Mouse (Mus musculus): Measurements from ENCODE around the gene Tmem179b.

Gene Tmem179b

GRCm38 (mm10) chr19:8774086-8774835, at the start of gene Tmem179b:
Gene Tmem179b (minus strand): TSS chr19:8774467.
- peak; percentile 97 for DNase-seq (ENCODE audit: low spot score)

GRCm38 (mm10) chr19:8822696-8823095, 48.4 kb upstream of the Tmem179b start:
- no peak for DNase-seq (ENCODE audit: low spot score)

- DNase-seq (ENCODE audit: low spot score) = no peak
These were observed 46.9 kb upstream of the Tmem179b start for GRCm38 (mm10) chr19:8821146-8821545.

- no peak for DNase-seq (ENCODE audit: low spot score)
These were observed 46.2 kb upstream of the Tmem179b start for GRCm38 (mm10) chr19:8820424-8820956.

- peak; percentile 99 for DNase-seq (ENCODE audit: low spot score)
These were observed 45.5 kb upstream of the Tmem179b start, which contains the start of gene Hnrnpul2 for GRCm38 (mm10) chr19:8819596-8820423. Gene Hnrnpul2 (plus strand): TSS chr19:8820010.

GRCm38 (mm10) chr19:8818801-8819595, 44.7 kb upstream of the Tmem179b start, which contains the start of gene Ttc9c:
Gene Ttc9c (minus strand): TSS chr19:8819333.
- peak; percentile 97 for DNase-seq (ENCODE audit: low spot score)

GRCm38 (mm10) chr19:8818301-8818798, 44.1 kb upstream of the Tmem179b start:
- DNase-seq (ENCODE audit: low spot score) = no peak

- no peak for DNase-seq (ENCODE audit: low spot score)
These were observed 42.7 kb upstream of the Tmem179b start for GRCm38 (mm10) chr19:8817001-8817400.

GRCm38 (mm10) chr19:8815812-8816211, 41.5 kb upstream of the Tmem179b start:
- no peak for DNase-seq (ENCODE audit: low spot score)

GRCm38 (mm10) chr19:8806810-8807209, 32.5 kb upstream of the Tmem179b start:
- no peak for DNase-seq (ENCODE audit: low spot score)

- DNase-seq (ENCODE audit: low spot score) = no peak
These were observed 29.8 kb upstream of the Tmem179b start for GRCm38 (mm10) chr19:8803879-8804660.

GRCm38 (mm10) chr19:8803204-8803780, 29.0 kb upstream of the Tmem179b start:
- no peak for DNase-seq (ENCODE audit: low spot score)

GRCm38 (mm10) chr19:8802130-8802821, 28.0 kb upstream of the Tmem179b start, which contains the start of gene Zbtb3:
Gene Zbtb3 (plus strand): TSS chr19:8802555.
- DNase-seq (ENCODE audit: low spot score) = peak; percentile 94

GRCm38 (mm10) chr19:8798947-8799315, 24.7 kb upstream of the Tmem179b start:
- DNase-seq (ENCODE audit: low spot score) = no peak

GRCm38 (mm10) chr19:8798264-8798946, 24.1 kb upstream of the Tmem179b start, which contains the start of gene Polr2g:
Gene Polr2g (minus strand): TSS chr19:8798577.
- DNase-seq (ENCODE audit: low spot score) = peak; percentile 90

GRCm38 (mm10) chr19:8790171-8790570, 15.9 kb upstream of the Tmem179b start:
- no peak for DNase-seq (ENCODE audit: low spot score)

GRCm38 (mm10) chr19:8789171-8789570, 14.9 kb upstream of the Tmem179b start:
- DNase-seq (ENCODE audit: low spot score) = no peak

- no peak for DNase-seq (ENCODE audit: low spot score)
These were observed 14.3 kb upstream of the Tmem179b start for GRCm38 (mm10) chr19:8788521-8788920.

All from urinary bladder, postnatal 14 days (tissue).